Comparison of ENCODE assay signal across 10 mouse cellular contexts in genomic region chr17:43989334-43989945, GRCm38 (mm10).
A peak's percentile ranks its signal among the peaks of the same experiment; 100 is the strongest.
DNase-seq lines count a peak whose midpoint lies in the region; ATAC-seq and TF ChIP-seq lines count a peak whose summit lies in the region.
"Had no signal": no experiment of that assay in that cellular context is flagged by ENCODE, and none has a peak within 500 bp of the region (broad histone marks: within the 10 kb centered on the region; RNA-seq: fewer than 3 reads in every experiment).

No protein-coding gene starts in this region.

- no peak for TF ChIP-seq CTCF in intestine, postnatal 0 days (IDR thresholded peaks at IDR 0.05; ENCODE audit: low read depth)

- no peak overlapping the region for H3K27ac ChIP-seq in intestine, embryonic 14.5 days (ENCODE audit: low read depth)
- no peak overlapping the region for H3K27ac ChIP-seq in intestine, postnatal 0 days (ENCODE audit: low read depth, low read length)
- H3K27ac ChIP-seq in hindbrain, embryonic 14.5 days = peak overlapping the region; percentile 27
- H3K27ac ChIP-seq: kidney, embryonic 15.5 days had no signal

- ATAC-seq in intestine, embryonic 14.5 days (replicated peaks; ENCODE audit: low FRiP score, low TSS enrichment, low read depth) = no peak
- ATAC-seq in intestine, postnatal 0 days = no peak
- no peak for ATAC-seq in hindbrain, embryonic 14.5 days (ENCODE audit: low FRiP score)
- ATAC-seq in granulocyte monocyte progenitor cell, adult 5-6 weeks (replicated peaks; ENCODE audit: poor library complexity, severe bottlenecking) = no peak
- no peak for ATAC-seq in activated CD4-positive, CD25-positive, alpha-beta regulatory T cell, adult 4 months

- no peak overlapping the region for H3K9ac ChIP-seq in intestine, embryonic 14.5 days (ENCODE audit: low read length)
- no peak overlapping the region for H3K9ac ChIP-seq in intestine, postnatal 0 days (ENCODE audit: low read depth, low read length)
- H3K9ac ChIP-seq in hindbrain, embryonic 14.5 days = no peak overlapping the region
- H3K9ac ChIP-seq: kidney, embryonic 15.5 days had no signal

- H3K4me1 ChIP-seq in intestine, embryonic 14.5 days (replicated peaks; ENCODE audit: control insufficient read depth, insufficient read depth, low read length) = no peaks in the 10 kb centered on the region; the same call in 1 of the 2 replicates
- H3K4me1 ChIP-seq in intestine, postnatal 0 days (replicated peaks; ENCODE audit: control insufficient read depth, insufficient read depth, low read length) = no peaks in the 10 kb centered on the region
- peaks cover 29% of the 10 kb centered on the region for H3K4me1 ChIP-seq in hindbrain, embryonic 14.5 days (replicated peaks; ENCODE audit: control insufficient read depth, insufficient read depth, low read length)

- H3K4me2 ChIP-seq in intestine, embryonic 14.5 days (ENCODE audit: low read length) = no peak overlapping the region
- no peak overlapping the region for H3K4me2 ChIP-seq in intestine, postnatal 0 days (replicated peaks; ENCODE audit: low read depth)
- H3K4me2 ChIP-seq in hindbrain, embryonic 14.5 days (replicated peaks) = no peak overlapping the region
- H3K4me2 ChIP-seq: kidney, embryonic 15.5 days had no signal

- no peak overlapping the region for H3K4me3 ChIP-seq in intestine, embryonic 14.5 days (ENCODE audit: low read depth, low read length)
- no peak overlapping the region for H3K4me3 ChIP-seq in intestine, postnatal 0 days (ENCODE audit: low read depth, low read length)
- no peak overlapping the region for H3K4me3 ChIP-seq in hindbrain, embryonic 14.5 days (replicated peaks; ENCODE audit: low read length)
- H3K4me3 ChIP-seq: kidney, embryonic 15.5 days; myocyte had no signal

- 0 out of 2 replicates have a peak, but pooled peaks cover 2% of the 10 kb centered on the region for H3K9me3 ChIP-seq in intestine, embryonic 14.5 days (ENCODE audit: control insufficient read depth, low read length)
- no peaks in the 10 kb centered on the region for H3K9me3 ChIP-seq in intestine, postnatal 0 days (ENCODE audit: control insufficient read depth)
- no peaks in the 10 kb centered on the region for H3K9me3 ChIP-seq in hindbrain, embryonic 14.5 days (ENCODE audit: control insufficient read depth, low read length)
- H3K9me3 ChIP-seq: kidney, embryonic 15.5 days had no signal

- DNase-seq in intestine, embryonic 14.5 days (ENCODE audit: low spot score) = peak; percentile 52
- DNase-seq in right cerebral cortex, postnatal 4 days = peak; percentile 21
- no peak for DNase-seq in right cerebral cortex, postnatal 25 days
- DNase-seq in hindbrain, embryonic 14.5 days (ENCODE audit: low spot score) = no peak
- DNase-seq: lung, postnatal 10 days had no signal

- WGBS in intestine, embryonic 14.5 days = 41% methylated on average over 5 of the region's 5 CpGs
- WGBS in intestine, postnatal 0 days = 57% methylated on average over 5 of the region's 5 CpGs
- 48% methylated on average over 5 of the region's 5 CpGs for WGBS in hindbrain, embryonic 14.5 days

- H3K36me3 ChIP-seq in intestine, embryonic 14.5 days (ENCODE audit: control insufficient read depth, insufficient read depth, low read length) = no peaks in the 10 kb centered on the region
- no peaks in the 10 kb centered on the region for H3K36me3 ChIP-seq in intestine, postnatal 0 days (ENCODE audit: control insufficient read depth, insufficient read depth)
- no peaks in the 10 kb centered on the region for H3K36me3 ChIP-seq in hindbrain, embryonic 14.5 days (replicated peaks; ENCODE audit: control insufficient read depth, insufficient read depth)
- H3K36me3 ChIP-seq: kidney, embryonic 15.5 days had no signal

- H3K27me3 ChIP-seq in intestine, embryonic 14.5 days (replicated peaks; ENCODE audit: control insufficient read depth, insufficient read depth, low read length) = no peaks in the 10 kb centered on the region
- H3K27me3 ChIP-seq in intestine, postnatal 0 days (replicated peaks; ENCODE audit: control insufficient read depth, insufficient read depth, low read length) = no peaks in the 10 kb centered on the region
- no peaks in the 10 kb centered on the region for H3K27me3 ChIP-seq in hindbrain, embryonic 14.5 days (ENCODE audit: control insufficient read depth, insufficient read depth, low read length)
- H3K27me3 ChIP-seq: kidney, embryonic 15.5 days had no signal

Comparison
In these comparisons a context has a peak if more than half of its experiments do, and no peak if none do; other contexts are left out.
1. DNase-seq: peak in intestine, embryonic 14.5 days (single experiment) and right cerebral cortex, postnatal 4 days (single experiment); none in right cerebral cortex, postnatal 25 days (single experiment) and hindbrain, embryonic 14.5 days (single experiment).